Mouse (Mus musculus) midbrain, postnatal 0 days (tissue): ENCODE data around the gene Numbl. TPM values are rescaled to one million over a fixed set of nuclear protein-coding genes. Genes with fewer than 3 reads are reported as not detected.
A peak's percentile ranks its signal among the peaks of the same experiment; 100 is the strongest.
"Not testable (repeated sequence)": the region's sequence is repeated elsewhere in the genome, so short reads cannot be mapped to it uniquely, and the experiment has no call there.

Source experiments
- ATAC-seq: fragments of 200-750 bp; cut with Nextera tagmentation; 2 replicates; pipeline ENCODE4 v1.8.0; 2017; ENCODE audit warnings: moderate number of reproducible peaks, mild to moderate bottlenecking, moderate TSS enrichment, moderate library complexity; ENCODE audit not compliant: low FRiP score
- DNase-seq: peaks from one replicate; pipeline ENCODE4 v3.0.0-alpha.2; 2015; ENCODE audit warnings: low spot score
- H3K27ac ChIP-seq: fragments of 300-500 bp; sonication (generic); 2 replicates; pipeline ENCODE4 v1.5.1; 2014; ENCODE audit warnings: low read depth, mild to moderate bottlenecking, low read length, mixed read lengths
- H3K27me3 ChIP-seq: fragments of 300-500 bp; sonication (generic); 2 replicates; pipeline ENCODE4 v1.6.1; 2014; ENCODE audit warnings: low read length, control low read depth, mixed read lengths; ENCODE audit not compliant: insufficient read depth
- H3K36me3 ChIP-seq: fragments of 300-500 bp; sonication (generic); 2 replicates; pipeline ENCODE4 v1.6.1; 2014; ENCODE audit warnings: low read length, control low read depth, mixed read lengths; ENCODE audit not compliant: insufficient read depth
- H3K4me1 ChIP-seq: fragments of 300-500 bp; sonication (generic); 2 replicates; pipeline ENCODE4 v1.6.1; 2014; ENCODE audit warnings: mild to moderate bottlenecking, control low read depth, antibody characterized with exemption, low read length, mixed read lengths; ENCODE audit not compliant: insufficient read depth
- H3K4me2 ChIP-seq: fragments of 300-500 bp; sonication (generic); 2 replicates; pipeline ENCODE4 v1.6.1; 2014; ENCODE audit warnings: low read depth, mild to moderate bottlenecking, low read length, mixed read lengths; ENCODE audit not compliant: poor library complexity, severe bottlenecking
- H3K4me3 ChIP-seq: fragments of 300-500 bp; sonication (generic); 2 replicates; pipeline ENCODE4 v1.5.1; 2014; ENCODE audit warnings: low read depth, mild to moderate bottlenecking, low read length, moderate library complexity
- H3K9ac ChIP-seq: fragments of 300-500 bp; sonication (generic); replicated peaks from 2 replicates; pipeline ENCODE4 v1.6.1; 2014; ENCODE audit warnings: mild to moderate bottlenecking, low read length, moderate library complexity, mixed read lengths; ENCODE audit not compliant: poor library complexity, severe bottlenecking
- H3K9me3 ChIP-seq: fragments of 300-500 bp; sonication (generic); 2 replicates; pipeline ENCODE4 v1.6.1; 2016; ENCODE audit warnings: low read length, control low read depth
- CTCF ChIP-seq: IDR thresholded peaks from 2 replicates; pipeline ENCODE4 v1.5.1; 2016; ENCODE audit warnings: antibody characterized with exemption, mild to moderate bottlenecking
- WGBS: fragments of 180-500 bp; shearing (Covaris S2); extraction: QIAGEN DNeasy Blood & Tissue Kit; methylation state at CpG from one replicate; pipeline ENCODE4 v1.1.7; 2014; 5-methylcytosine and 5-hydroxymethylcytosine counted together
- polyA plus RNA-seq: library from polyadenylated mRNA; unstranded; fragments of >200 nt; fragmentation: Nextera tagmentation; extraction: Ambion mirVana; gene quantifications from 2 replicates; pipeline ENCODE4 v1.2.1, GENCODE M21; 2015
- total RNA-seq: library from RNA; depleted of rRNA; stranded (reverse); fragments of >200 nt; gene quantifications from 2 replicates; pipeline ENCODE4 v1.2.3, GENCODE M21; 2014

The Numbl gene
- total and polyA plus RNA-seq, 2 experiments from 2014 or later: 60.9 to 147 TPM

GRCm38 (mm10) chr7:27243211-27243610, 15.0 kb upstream of the Numbl start:
- no peaks in the 10 kb centered on the region for H3K4me1 ChIP-seq
- H3K36me3 ChIP-seq: peaks cover 42% of the 10 kb centered on the region
- H3K4me2 ChIP-seq: no peak overlapping the region
- no peak for TF ChIP-seq CTCF
- no peak for ATAC-seq
- no peak for DNase-seq
- no peak overlapping the region for H3K27ac ChIP-seq
- 76% methylated on average over 8 of the region's 8 CpGs for WGBS
- no peak overlapping the region for H3K9ac ChIP-seq
- H3K27me3 ChIP-seq: no peaks in the 10 kb centered on the region
- no peak overlapping the region for H3K4me3 ChIP-seq
- H3K9me3 ChIP-seq: no peaks in the 10 kb centered on the region

GRCm38 (mm10) chr7:27244088-27244487, 14.1 kb upstream of the Numbl start:
- H3K27me3 ChIP-seq, H3K4me1 ChIP-seq, H3K27ac ChIP-seq, H3K4me3 ChIP-seq, H3K4me2 ChIP-seq, H3K9me3 ChIP-seq, DNase-seq, H3K9ac ChIP-seq, ATAC-seq: not testable (repeated sequence)
- TF ChIP-seq CTCF: peak; percentile 58
- WGBS: 80% methylated on average over 2 of the region's 2 CpGs
- H3K36me3 ChIP-seq: peaks cover 42% of the 10 kb centered on the region

GRCm38 (mm10) chr7:27249146-27249545, 9.1 kb upstream of the Numbl start:
- Histone ChIP-seq H3K27ac (no peak overlapping the region), H3K4me3 (no peak overlapping the region), H3K9ac (no peak overlapping the region), H3K36me3 (0 out of 2 replicates have a peak, but pooled peaks cover 14% of the 10 kb centered on the region), H3K4me1 (no peaks in the 10 kb centered on the region), H3K27me3 (no peaks in the 10 kb centered on the region), H3K9me3 (no peaks in the 10 kb centered on the region), H3K4me2 (no peak overlapping the region)
- WGBS: 95% methylated on average over 2 of the region's 2 CpGs
- ATAC-seq: no peak
- peak; percentile 64 for TF ChIP-seq CTCF
- peak; percentile 40 for DNase-seq

GRCm38 (mm10) chr7:27249928-27250327, 8.3 kb upstream of the Numbl start:
- no peaks in the 10 kb centered on the region for H3K27me3 ChIP-seq
- H3K36me3 ChIP-seq: peaks cover 16% of the 10 kb centered on the region; the same call in 1 of the 2 replicates
- no peaks in the 10 kb centered on the region for H3K9me3 ChIP-seq
- no peak overlapping the region for H3K9ac ChIP-seq
- 84% methylated on average over 5 of the region's 5 CpGs for WGBS
- H3K4me1 ChIP-seq: no peaks in the 10 kb centered on the region
- no peak overlapping the region for H3K4me2 ChIP-seq
- H3K4me3 ChIP-seq: no peak overlapping the region
- no peak overlapping the region for H3K27ac ChIP-seq
- ATAC-seq (no peak), DNase-seq (peak; percentile 15)
- TF ChIP-seq CTCF: no peak

GRCm38 (mm10) chr7:27251946-27252345, 6.3 kb upstream of the Numbl start:
- 94% methylated on average over 6 of the region's 6 CpGs for WGBS
- Histone ChIP-seq H3K4me3 (no peak overlapping the region), H3K9ac (no peak overlapping the region), H3K27me3 (no peaks in the 10 kb centered on the region), H3K36me3 (peaks cover 12% of the 10 kb centered on the region; the same call in 1 of the 2 replicates), H3K27ac (no peak overlapping the region), H3K4me1 (no peaks in the 10 kb centered on the region), H3K9me3 (no peaks in the 10 kb centered on the region), H3K4me2 (no peak overlapping the region)
- ATAC-seq (no peak), DNase-seq (no peak)
- TF ChIP-seq CTCF: no peak

GRCm38 (mm10) chr7:27255721-27256120, 2.5 kb upstream of the Numbl start:
- 68% methylated on average over 3 of the region's 3 CpGs for WGBS

More at GRCm38 (mm10) chr7:27255721-27256120, 2.5 kb upstream of the Numbl start:
- Histone ChIP-seq H3K36me3 (peaks cover 12% of the 10 kb centered on the region; the same call in 1 of the 2 replicates), H3K4me2 (no peak overlapping the region), H3K27ac (no peak overlapping the region), H3K4me3 (no peak overlapping the region), H3K9me3 (no peaks in the 10 kb centered on the region), H3K9ac (no peak overlapping the region), H3K27me3 (no peaks in the 10 kb centered on the region), H3K4me1 (peaks cover 6% of the 10 kb centered on the region; the same call in 1 of the 2 replicates)
- no peak for DNase-seq
- TF ChIP-seq CTCF: peak; percentile 57
- ATAC-seq: no peak
